Mouse (Mus musculus) brain, embryonic 14.5 days (tissue): Measurements from ENCODE around the gene Dennd2c.

ENCODE experiments used
- CTCF ChIP-seq: fragments of 200-500 bp; IDR thresholded peaks from 2 replicates; pipeline ENCODE4 v1.5.1; 2012; ENCODE audit warnings: inconsistent platforms, mild to moderate bottlenecking, moderate library complexity, borderline replicate concordance; ENCODE audit not compliant: insufficient read depth, insufficient read length; ENCODE audit errors: extremely low read depth
- POLR2A ChIP-seq: fragments of 200-500 bp; IDR thresholded peaks from 2 replicates; pipeline ENCODE4 v1.6.1; 2012; ENCODE audit warnings: mild to moderate bottlenecking, inconsistent platforms, borderline replicate concordance; ENCODE audit not compliant: poor library complexity, insufficient read depth, insufficient read length, severe bottlenecking; ENCODE audit errors: extremely low read depth

GRCm38 (mm10) chr3:103192161-103192560 lies 89.8 kb downstream of the Dennd2c start:
- TF ChIP-seq POLR2A (no peak), CTCF (no peak)
